8 mouse cellular contexts compared by ENCODE assay signal in the genomic region with DNA sequence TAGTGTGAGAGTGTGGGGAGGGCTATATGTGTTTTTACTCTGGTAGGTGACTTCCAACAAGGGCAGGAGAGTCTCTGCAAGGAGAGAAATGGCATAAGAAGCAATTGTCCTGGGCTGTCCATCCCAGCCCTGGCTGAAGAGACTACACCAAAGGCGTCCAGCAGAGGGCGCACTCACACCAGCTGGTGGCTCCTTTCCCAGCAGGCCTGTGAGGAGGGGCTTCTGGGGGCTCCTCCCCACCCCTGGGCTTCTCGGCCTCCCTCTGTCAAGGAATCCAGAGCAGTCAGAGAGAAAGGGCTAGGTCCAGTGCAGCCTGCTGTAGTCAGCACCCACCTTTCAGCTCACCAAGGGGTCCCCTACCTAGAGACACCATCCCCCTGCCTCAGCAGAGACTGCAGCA.
DNase-seq lines count a peak whose midpoint lies in the region; ATAC-seq and TF ChIP-seq lines count a peak whose summit lies in the region.

No protein-coding gene starts in this region.

- no peak for TF ChIP-seq EP300 in MEL (IDR thresholded peaks at IDR 0.05; ENCODE audit: low read depth in 1 of 2, low read length in 2 of 2)

- H3K79me2 ChIP-seq in MEL (ENCODE audit: control insufficient read depth, insufficient read depth, low read length, poor library complexity): no peaks in the 10 kb centered on the region

- TF ChIP-seq CTCF in MEL (IDR thresholded peaks at IDR 0.05 in 2 of 3, conservative IDR thresholded peaks at IDR 0.05 in 1 of 3; ENCODE audit: control insufficient read depth in 1 of 3, insufficient read depth in 1 of 3, low read depth in 2 of 3, low read length in 3 of 3, poor library complexity in 1 of 3, severe bottlenecking in 1 of 3): peak in 2 of 3 experiments; percentile 7 to 44; a peak in 3 of 6 replicates

- no peaks in the 10 kb centered on the region for H3K4me1 ChIP-seq in kidney, embryonic 16.5 days (ENCODE audit: insufficient read depth, low read length)
- no peaks in the 10 kb centered on the region for H3K4me1 ChIP-seq in MEL (ENCODE audit: control insufficient read depth in 1 of 2, insufficient read depth in 2 of 2, low read length in 2 of 2)
- peaks cover 48% of the 10 kb centered on the region for H3K4me1 ChIP-seq in forebrain, embryonic 13.5 days
- H3K4me1 ChIP-seq in neural tube, embryonic 13.5 days (replicated peaks): peaks cover 83% of the 10 kb centered on the region

- peak; percentile 22 for DNase-seq in kidney, postnatal 14 days
- no peak for DNase-seq in MEL (ENCODE audit: low read depth, low spot score)
- peak; percentile 19 for DNase-seq in c-Kit-positive CD71-positive TER-119-positive erythroid progenitor cells, embryonic 14.5 days (ENCODE audit: low spot score)
- peak; percentile 41 to 52 for DNase-seq in layer of hippocampus, postnatal 36 days

- H3K36me3 ChIP-seq in kidney, embryonic 16.5 days (ENCODE audit: insufficient read depth, low read length): no peaks in the 10 kb centered on the region
- no peaks in the 10 kb centered on the region for H3K36me3 ChIP-seq in MEL (ENCODE audit: control insufficient read depth in 1 of 2, insufficient read depth in 2 of 2, low read length in 2 of 2)
- H3K36me3 ChIP-seq in forebrain, embryonic 13.5 days (ENCODE audit: poor library complexity, severe bottlenecking): no peaks in the 10 kb centered on the region
- H3K36me3 ChIP-seq in neural tube, embryonic 13.5 days: no peaks in the 10 kb centered on the region

- TF ChIP-seq POLR2A in MEL (IDR thresholded peaks at IDR 0.05; ENCODE audit: control insufficient read depth in 1 of 2, insufficient read depth in 1 of 2, low read depth in 1 of 2, low read length in 2 of 2, poor library complexity in 1 of 2): no peak

- peaks cover 62% of the 10 kb centered on the region for H3K27me3 ChIP-seq in kidney, embryonic 16.5 days (ENCODE audit: insufficient read depth, low read length)
- no peaks in the 10 kb centered on the region for H3K27me3 ChIP-seq in MEL (ENCODE audit: control insufficient read depth in 1 of 2, insufficient read depth in 2 of 2, low read length in 2 of 2)
- peaks cover 56% of the 10 kb centered on the region for H3K27me3 ChIP-seq in forebrain, embryonic 13.5 days
- H3K27me3 ChIP-seq in neural tube, embryonic 13.5 days: peaks cover 47% of the 10 kb centered on the region

- ATAC-seq in kidney, embryonic 16.5 days (ENCODE audit: low FRiP score, low TSS enrichment): no peak
- ATAC-seq in forebrain, embryonic 13.5 days: peak; percentile 19; the same call in 1 of the 2 replicates
- ATAC-seq in neural tube, embryonic 13.5 days (ENCODE audit: low read depth): peak; percentile 48
- ATAC-seq in erythroid progenitor cell, adult 5-6 weeks (replicated peaks; ENCODE audit: low FRiP score, poor library complexity, severe bottlenecking): no peak

- WGBS in kidney, embryonic 16.5 days: 0% methylated on average over 3 of the region's 3 CpGs
- 0% methylated on average over 3 of the region's 3 CpGs for WGBS in forebrain, embryonic 13.5 days
- 2% methylated on average over 3 of the region's 3 CpGs for WGBS in neural tube, embryonic 13.5 days

- no peak overlapping the region for H3K4me2 ChIP-seq in kidney, embryonic 16.5 days (replicated peaks; ENCODE audit: low read depth, low read length)
- H3K4me2 ChIP-seq in forebrain, embryonic 13.5 days: no peak overlapping the region
- H3K4me2 ChIP-seq in neural tube, embryonic 13.5 days: no peak overlapping the region

- no peak overlapping the region for H3K9ac ChIP-seq in kidney, embryonic 16.5 days (replicated peaks; ENCODE audit: low read length)
- H3K9ac ChIP-seq in MEL (ENCODE audit: control insufficient read depth, low read depth, low read length, poor library complexity, severe bottlenecking): no peak overlapping the region
- H3K9ac ChIP-seq in forebrain, embryonic 13.5 days: no peak overlapping the region
- H3K9ac ChIP-seq in neural tube, embryonic 13.5 days: no peak overlapping the region

- no peak for TF ChIP-seq RAD21 in MEL (IDR thresholded peaks at IDR 0.05; ENCODE audit: low read depth, low read length)

- H3K4me3 ChIP-seq in kidney, embryonic 16.5 days (ENCODE audit: low read length): no peak overlapping the region
- no peak overlapping the region for H3K4me3 ChIP-seq in MEL (ENCODE audit: control insufficient read depth in 1 of 2, insufficient read depth in 1 of 2, low read depth in 2 of 2, low read length in 2 of 2)
- no peak overlapping the region for H3K4me3 ChIP-seq in forebrain, embryonic 13.5 days
- H3K4me3 ChIP-seq in neural tube, embryonic 13.5 days: no peak overlapping the region

- H3K27ac ChIP-seq in kidney, embryonic 16.5 days (ENCODE audit: low read length): no peak overlapping the region
- H3K27ac ChIP-seq in MEL (ENCODE audit: control insufficient read depth, low read depth, low read length): no peak overlapping the region
- no peak overlapping the region for H3K27ac ChIP-seq in forebrain, embryonic 13.5 days
- H3K27ac ChIP-seq in neural tube, embryonic 13.5 days (replicated peaks): peak overlapping the region; percentile 33; the same call in 1 of the 2 replicates

- H3K9me3 ChIP-seq in kidney, embryonic 16.5 days (ENCODE audit: low read length): no peaks in the 10 kb centered on the region
- no peaks in the 10 kb centered on the region for H3K9me3 ChIP-seq in MEL (replicated peaks; ENCODE audit: insufficient read depth, low read length)
- no peaks in the 10 kb centered on the region for H3K9me3 ChIP-seq in forebrain, embryonic 13.5 days (replicated peaks)
- no peaks in the 10 kb centered on the region for H3K9me3 ChIP-seq in neural tube, embryonic 13.5 days

TF ChIP-seq in MEL, 35 proteins besides CTCF, POLR2A, EP300 and RAD21:
- TF ChIP-seq NRF1 (IDR thresholded peaks at IDR 0.05; ENCODE audit: insufficient read depth, low read depth, low read length, poor library complexity, severe bottlenecking) (no peak), GATA1 (IDR thresholded peaks at IDR 0.05; ENCODE audit: low read depth, low read length) (no peak), ZNF384 (IDR thresholded peaks at IDR 0.05; ENCODE audit: low read depth, low read length) (no peak), TBP (IDR thresholded peaks at IDR 0.05; ENCODE audit: low read depth, low read length) (no peak), MYC (IDR thresholded peaks at IDR 0.05; ENCODE audit: low read depth, low read length) (no peak), JUND (IDR thresholded peaks at IDR 0.05; ENCODE audit: low read depth, low read length) (no peak), KAT2A (conservative IDR thresholded peaks at IDR 0.05; ENCODE audit: low read depth, low read length) (no peak), GABPA (IDR thresholded peaks at IDR 0.05; ENCODE audit: low read depth, low read length) (no peak), E2F4 (IDR thresholded peaks at IDR 0.05; ENCODE audit: borderline replicate concordance, low read depth, low read length) (no peak), CHD1 (IDR thresholded peaks at IDR 0.05; ENCODE audit: low read depth, low read length) (no peak), ZC3H11A (IDR thresholded peaks at IDR 0.05; ENCODE audit: low read depth, low read length) (no peak), MAFK (IDR thresholded peaks at IDR 0.05; ENCODE audit: borderline replicate concordance, low read depth, low read length) (no peak), TAL1 (IDR thresholded peaks at IDR 0.05; ENCODE audit: low read length) (no peak), NELFE (IDR thresholded peaks at IDR 0.05; ENCODE audit: low read depth, low read length) (no peak), MAX (IDR thresholded peaks at IDR 0.05; ENCODE audit: low read length) (no peak), ELF1 (IDR thresholded peaks at IDR 0.05; ENCODE audit: low read depth, low read length) (no peak), USF2 (IDR thresholded peaks at IDR 0.05; ENCODE audit: borderline replicate concordance in 1 of 2, insufficient read depth in 1 of 2, low read depth in 1 of 2, low read length in 2 of 2) (no peak)

Comparison
In these comparisons a context has a peak if more than half of its experiments do, and no peak if none do; other contexts are left out.
1. ATAC-seq: peak in forebrain, embryonic 13.5 days (single experiment) and neural tube, embryonic 13.5 days (single experiment); none in kidney, embryonic 16.5 days (single experiment) and erythroid progenitor cell, adult 5-6 weeks (single experiment).